Mouse (Mus musculus) heart, postnatal 4 days (tissue): ENCODE results near the gene Abce1. TPM values are rescaled to one million over a fixed set of nuclear protein-coding genes. Genes with fewer than 3 reads are reported as not detected.

ENCODE experiments used
- DNase-seq: peaks from one replicate; pipeline ENCODE4 v3.0.0; 2021
- total RNA-seq, 2 experiments: library from RNA; stranded (reverse); gene quantifications; 2 replicates each; pipeline ENCODE4 v1.2.3; 2021

The Abce1 gene
- total RNA-seq, 2 experiments from 2014 or later, result 64.2 to 68.2 TPM

GRCm38 (mm10) chr8:79639586-79640451 is 71.7 kb downstream of the Abce1 start, which contains the start of gene Otud4:
Gene Otud4 (plus strand): TSS chr8:79639618.
- DNase-seq, result peak; percentile 67

- peak; percentile 97 for DNase-seq
Observed at GRCm38 (mm10) chr8:79638707-79639549, 72.6 kb downstream of the Abce1 start.

GRCm38 (mm10) chr8:79638001-79638706 is 73.4 kb downstream of the Abce1 start:
- DNase-seq, result no peak

- DNase-seq, result no peak
Observed at GRCm38 (mm10) chr8:79637237-79637636, 74.3 kb downstream of the Abce1 start.

GRCm38 (mm10) chr8:79636151-79636550 is 75.4 kb downstream of the Abce1 start:
- DNase-seq, result no peak

- DNase-seq, result no peak
Observed at GRCm38 (mm10) chr8:79635491-79635890, 76.0 kb downstream of the Abce1 start.

Other genes starting within 250 kb of the Abce1 start
- 10 to 100 TPM; 44.6 to 50.3 TPM for gene Otud4, start 72.1 kb downstream of the Abce1 start, total RNA-seq
- gene Anapc10, start 80 bp upstream of the Abce1 start, total RNA-seq, result 1 to 10 TPM; 8.0 to 8.4 TPM